Mouse (Mus musculus): Measurements from ENCODE around the gene Cdh20.

Cdh20 gene

GRCm38 (mm10) chr1:104768371-104769249, at the start of gene Cdh20:
TSS of gene Cdh20 (plus strand) at chr1:104768529.
- no peak for TF ChIP-seq GATA4 (IDR thresholded peaks at IDR 0.05; ENCODE audit: insufficient replicate concordance, low read length)

- TF ChIP-seq GATA4 (IDR thresholded peaks at IDR 0.05; ENCODE audit: insufficient replicate concordance, low read length) = no peak
Measured at GRCm38 (mm10) chr1:104746816-104747215, 21.5 kb upstream of the Cdh20 start.

- no peak for TF ChIP-seq GATA4 (IDR thresholded peaks at IDR 0.05; ENCODE audit: insufficient replicate concordance, low read length)
Measured at GRCm38 (mm10) chr1:104747438-104747837, 20.9 kb upstream of the Cdh20 start.

GRCm38 (mm10) chr1:104754483-104754882, 13.8 kb upstream of the Cdh20 start:
- TF ChIP-seq GATA4 (IDR thresholded peaks at IDR 0.05; ENCODE audit: insufficient replicate concordance, low read length) = no peak

GRCm38 (mm10) chr1:104755896-104756295, 12.4 kb upstream of the Cdh20 start:
- TF ChIP-seq GATA4 (IDR thresholded peaks at IDR 0.05; ENCODE audit: insufficient replicate concordance, low read length) = no peak

GRCm38 (mm10) chr1:104769250-104769607, 900 bp downstream of the Cdh20 start:
- TF ChIP-seq GATA4 (IDR thresholded peaks at IDR 0.05; ENCODE audit: insufficient replicate concordance, low read length) = no peak

- no peak for TF ChIP-seq GATA4 (IDR thresholded peaks at IDR 0.05; ENCODE audit: insufficient replicate concordance, low read length)
Measured at GRCm38 (mm10) chr1:104771937-104772336, 3.6 kb downstream of the Cdh20 start.

GRCm38 (mm10) chr1:104773207-104773606, 4.9 kb downstream of the Cdh20 start:
- no peak for TF ChIP-seq GATA4 (IDR thresholded peaks at IDR 0.05; ENCODE audit: insufficient replicate concordance, low read length)

- TF ChIP-seq GATA4 (IDR thresholded peaks at IDR 0.05; ENCODE audit: insufficient replicate concordance, low read length) = no peak
Measured at GRCm38 (mm10) chr1:104793488-104793887, 25.2 kb downstream of the Cdh20 start.

GRCm38 (mm10) chr1:104796146-104796545, 27.8 kb downstream of the Cdh20 start:
- no peak for TF ChIP-seq GATA4 (IDR thresholded peaks at IDR 0.05; ENCODE audit: insufficient replicate concordance, low read length)

- no peak for TF ChIP-seq GATA4 (IDR thresholded peaks at IDR 0.05; ENCODE audit: insufficient replicate concordance, low read length)
Measured at GRCm38 (mm10) chr1:104797139-104797538, 28.8 kb downstream of the Cdh20 start.

- no peak for TF ChIP-seq GATA4 (IDR thresholded peaks at IDR 0.05; ENCODE audit: insufficient replicate concordance, low read length)
Measured at GRCm38 (mm10) chr1:104804746-104805145, 36.4 kb downstream of the Cdh20 start.

- no peak for TF ChIP-seq GATA4 (IDR thresholded peaks at IDR 0.05; ENCODE audit: insufficient replicate concordance, low read length)
Measured at GRCm38 (mm10) chr1:104807214-104807613, 38.9 kb downstream of the Cdh20 start.

- TF ChIP-seq GATA4 (IDR thresholded peaks at IDR 0.05; ENCODE audit: insufficient replicate concordance, low read length) = no peak
Measured at GRCm38 (mm10) chr1:104817510-104817909, 49.2 kb downstream of the Cdh20 start.

GRCm38 (mm10) chr1:104828106-104828505, 59.8 kb downstream of the Cdh20 start:
- no peak for TF ChIP-seq GATA4 (IDR thresholded peaks at IDR 0.05; ENCODE audit: insufficient replicate concordance, low read length)

- no peak for TF ChIP-seq GATA4 (IDR thresholded peaks at IDR 0.05; ENCODE audit: insufficient replicate concordance, low read length)
Measured at GRCm38 (mm10) chr1:104838206-104838915, 70.0 kb downstream of the Cdh20 start.
